Mouse (Mus musculus) midbrain, embryonic 10.5 days (tissue): ENCODE measurements at regions not wholly inside any gene's neighbourhood (a gene's known extent, or its start where the extent isn't known, plus 50 kb on each side); places are given as distances from the start of the nearest gene placed in this dataset.

Experiments used
- DNase-seq: peaks from one replicate; pipeline ENCODE4 v3.0.0-alpha.2; 2017; ENCODE audit warnings: low spot score
- H3K27ac ChIP-seq: fragments of 300-500 bp; sonication (generic); replicated peaks from 2 replicates; pipeline ENCODE4 v1.5.1; 2016; ENCODE audit warnings: mild to moderate bottlenecking
- H3K27me3 ChIP-seq: fragments of 300-500 bp; sonication (generic); 2 replicates; pipeline ENCODE4 v1.6.1; 2016; ENCODE audit warnings: low read depth, mild to moderate bottlenecking; ENCODE audit not compliant: poor library complexity, severe bottlenecking
- H3K36me3 ChIP-seq: fragments of 300-500 bp; sonication (generic); 2 replicates; pipeline ENCODE4 v1.6.1; 2016; ENCODE audit warnings: mild to moderate bottlenecking, moderate library complexity
- H3K4me1 ChIP-seq: fragments of 300-500 bp; sonication (generic); 2 replicates; pipeline ENCODE4 v1.6.1; 2016
- H3K4me3 ChIP-seq: fragments of 300-500 bp; sonication (generic); 2 replicates; pipeline ENCODE4 v1.5.1; 2016; ENCODE audit warnings: mild to moderate bottlenecking, moderate library complexity
- H3K9me3 ChIP-seq: fragments of 300-500 bp; sonication (generic); replicated peaks from 2 replicates; pipeline ENCODE4 v1.6.1; 2016; ENCODE audit warnings: mild to moderate bottlenecking
- WGBS: fragments of 180-500 bp; shearing (Covaris S2); methylation state at CpG from one replicate; pipeline ENCODE4 v1.1.7; 2016; 5-methylcytosine and 5-hydroxymethylcytosine counted together

- Histone ChIP-seq H3K4me1 (peaks cover 44% of the 10 kb centered on the region), H3K27me3 (peaks cover 44% of the 10 kb centered on the region), H3K36me3 (no peaks in the 10 kb centered on the region), H3K27ac (peak overlapping the region; percentile 74), H3K9me3 (no peaks in the 10 kb centered on the region), H3K4me3 (no peak overlapping the region)
- DNase-seq, result no peak
- WGBS, result 83% methylated on average over 11 of the region's 11 CpGs
Observed at GRCm38 (mm10) chr11:112990751-112991150, 208.7 kb downstream of the Sox9 start.

- peaks cover 48% of the 10 kb centered on the region for H3K4me1 ChIP-seq
- 26% methylated on average over 13 of the region's 13 CpGs for WGBS
- H3K4me3 ChIP-seq, result no peak overlapping the region
- H3K27me3 ChIP-seq, result peaks cover 40% of the 10 kb centered on the region
- DNase-seq, result no peak
- H3K36me3 ChIP-seq, result no peaks in the 10 kb centered on the region
- H3K9me3 ChIP-seq, result no peaks in the 10 kb centered on the region
- H3K27ac ChIP-seq, result peak overlapping the region; percentile 47
Observed at GRCm38 (mm10) chr11:112991862-112992261, 209.8 kb downstream of the Sox9 start.

GRCm38 (mm10) chr11:112998777-112999583 lies 217.0 kb downstream of the Sox9 start:
- H3K4me3 ChIP-seq, result no peak overlapping the region
- no peaks in the 10 kb centered on the region for H3K36me3 ChIP-seq
- 45% methylated on average over 5 of the region's 5 CpGs for WGBS
- peaks cover 23% of the 10 kb centered on the region for H3K4me1 ChIP-seq
- H3K27ac ChIP-seq, result no peak overlapping the region; the same call in 1 of the 2 replicates
- H3K9me3 ChIP-seq, result no peaks in the 10 kb centered on the region
- DNase-seq, result no peak
- H3K27me3 ChIP-seq, result peaks cover 5% of the 10 kb centered on the region; the same call in 1 of the 2 replicates

GRCm38 (mm10) chr11:113001071-113001470 lies 219.0 kb downstream of the Sox9 start:
- H3K4me3 ChIP-seq, result no peak overlapping the region
- WGBS, result 91% methylated on average over 6 of the region's 6 CpGs
- H3K36me3 ChIP-seq, result no peaks in the 10 kb centered on the region
- no peaks in the 10 kb centered on the region for H3K9me3 ChIP-seq
- DNase-seq, result no peak
- no peak overlapping the region; the same call in 1 of the 2 replicates for H3K27ac ChIP-seq
- peaks cover 5% of the 10 kb centered on the region; the same call in 1 of the 2 replicates for H3K27me3 ChIP-seq
- H3K4me1 ChIP-seq, result peaks cover 23% of the 10 kb centered on the region

GRCm38 (mm10) chr11:113005895-113006294 lies 223.9 kb downstream of the Sox9 start:
- DNase-seq, result no peak
- Histone ChIP-seq H3K9me3 (no peaks in the 10 kb centered on the region), H3K27me3 (peaks cover 4% of the 10 kb centered on the region; the same call in 1 of the 2 replicates), H3K27ac (no peak overlapping the region), H3K4me1 (peaks cover 4% of the 10 kb centered on the region; the same call in 1 of the 2 replicates), H3K4me3 (no peak overlapping the region), H3K36me3 (no peaks in the 10 kb centered on the region)
- WGBS, result 90% methylated on average over 9 of the region's 9 CpGs

GRCm38 (mm10) chr11:113008521-113008920 lies 226.5 kb downstream of the Sox9 start:
- 80% methylated on average over 4 of the region's 4 CpGs for WGBS
- H3K4me1 ChIP-seq, result no peaks in the 10 kb centered on the region
- no peak overlapping the region for H3K4me3 ChIP-seq
- H3K27me3 ChIP-seq, result no peaks in the 10 kb centered on the region; the same call in 1 of the 2 replicates
- DNase-seq, result no peak
- H3K27ac ChIP-seq, result no peak overlapping the region
- no peaks in the 10 kb centered on the region for H3K9me3 ChIP-seq
- H3K36me3 ChIP-seq, result no peaks in the 10 kb centered on the region

- DNase-seq, result no peak
- no peaks in the 10 kb centered on the region for H3K4me1 ChIP-seq
- no peaks in the 10 kb centered on the region; the same call in 1 of the 2 replicates for H3K27me3 ChIP-seq
- H3K27ac ChIP-seq, result peak overlapping the region; percentile 33; the same call in 1 of the 2 replicates
- no peaks in the 10 kb centered on the region for H3K9me3 ChIP-seq
- no peak overlapping the region for H3K4me3 ChIP-seq
- WGBS, result 90% methylated on average over 6 of the region's 6 CpGs
- H3K36me3 ChIP-seq, result no peaks in the 10 kb centered on the region
Observed at GRCm38 (mm10) chr11:113009376-113009775, 227.4 kb downstream of the Sox9 start.

GRCm38 (mm10) chr11:113010906-113011305 lies 228.9 kb downstream of the Sox9 start:
- Histone ChIP-seq H3K4me3 (no peak overlapping the region), H3K36me3 (no peaks in the 10 kb centered on the region), H3K9me3 (no peaks in the 10 kb centered on the region), H3K27me3 (peaks cover 6% of the 10 kb centered on the region), H3K4me1 (peaks cover 8% of the 10 kb centered on the region), H3K27ac (no peak overlapping the region; the same call in 1 of the 2 replicates)
- 91% methylated on average over 5 of the region's 5 CpGs for WGBS
- DNase-seq, result no peak

- 70% methylated on average over 10 of the region's 10 CpGs for WGBS
- Histone ChIP-seq H3K27me3 (peaks cover 9% of the 10 kb centered on the region), H3K36me3 (no peaks in the 10 kb centered on the region), H3K4me1 (peaks cover 35% of the 10 kb centered on the region), H3K4me3 (no peak overlapping the region), H3K9me3 (no peaks in the 10 kb centered on the region), H3K27ac (0 out of 2 replicates have a peak overlapping the region, but pooled peaks have one; percentile 25)
- DNase-seq, result no peak
Observed at GRCm38 (mm10) chr11:113014186-113015010, 232.4 kb downstream of the Sox9 start.

- DNase-seq, result no peak
- H3K36me3 ChIP-seq, result no peaks in the 10 kb centered on the region
- 60% methylated on average over 13 of the region's 13 CpGs for WGBS
- H3K4me3 ChIP-seq, result no peak overlapping the region
- no peaks in the 10 kb centered on the region for H3K9me3 ChIP-seq
- peak overlapping the region; percentile 82 for H3K27ac ChIP-seq
- peaks cover 36% of the 10 kb centered on the region for H3K4me1 ChIP-seq
- H3K27me3 ChIP-seq, result peaks cover 9% of the 10 kb centered on the region
Observed at GRCm38 (mm10) chr11:113015686-113016304, 233.8 kb downstream of the Sox9 start.

- peaks cover 46% of the 10 kb centered on the region for H3K4me1 ChIP-seq
- 25% methylated on average over 7 of the region's 7 CpGs for WGBS
- DNase-seq, result peak; percentile 53
Observed at GRCm38 (mm10) chr11:113016801-113017715, 235.0 kb downstream of the Sox9 start.

More at GRCm38 (mm10) chr11:113016801-113017715, 235.0 kb downstream of the Sox9 start:
- H3K4me3 ChIP-seq, result 0 out of 2 replicates have a peak overlapping the region, but pooled peaks have one; percentile 18
- H3K27ac ChIP-seq, result peak overlapping the region; percentile 82
- H3K36me3 ChIP-seq, result no peaks in the 10 kb centered on the region
- H3K27me3 ChIP-seq, result peaks cover 9% of the 10 kb centered on the region
- H3K9me3 ChIP-seq, result 0 out of 2 replicates have a peak, but pooled peaks cover under 1% of the 10 kb centered on the region
